Mouse (Mus musculus): ENCODE results near the gene Pomt2.

- TF ChIP-seq CTCF (IDR thresholded peaks at IDR 0.05; ENCODE audit: control insufficient read depth, insufficient read depth, insufficient replicate concordance, low read depth, low read length) = no peak
- no peak for TF ChIP-seq POLR2A (IDR thresholded peaks at IDR 0.05; ENCODE audit: control insufficient read depth, low read depth, low read length)
Measured at GRCm38 (mm10) chr12:87158099-87158498, 10.3 kb upstream of the Pomt2 start.

Data from testis, adult 2 months (tissue).